Mouse (Mus musculus) left cerebral cortex, adult 2 months (tissue): ENCODE results near the gene Gm49336. TPM values are rescaled to one million over a fixed set of nuclear protein-coding genes. Genes with fewer than 3 reads are reported as not detected.

ENCODE experiments used
- DNase-seq, 2 experiments: peaks; one replicate each; pipeline ENCODE4 v3.0.0; 2021 to 2022; ENCODE audit warnings: low spot score in 2 of 2, mixed read lengths in 1 of 2; ENCODE audit errors: extremely low spot score in 1 of 2
- H3K27ac ChIP-seq: fragments of 200-600 bp; 2 replicates; pipeline ENCODE4 v1.8.1; 2022
- H3K4me3 ChIP-seq: fragments of 200-600 bp; 2 replicates; pipeline ENCODE4 v1.8.1; 2022
- CTCF ChIP-seq: fragments of 200-600 bp; IDR thresholded peaks from 2 replicates; pipeline ENCODE4 v1.8.1; 2022; ENCODE audit warnings: antibody characterized with exemption, mild to moderate bottlenecking, moderate library complexity
- intact Hi-C: fragments of 180-260 bp; cut with DNase I; formaldehyde crosslinking; loops from one replicate; pipeline ENCODE4 v1.15.1; 2025
- total RNA-seq, 2 experiments: library from RNA; stranded (reverse); gene quantifications; 2 replicates each; pipeline ENCODE4 v1.2.3; 2021

Gm49336 gene
- total RNA-seq, 2 experiments from 2014 or later = 75.3 to 76.9 TPM

DNA sequence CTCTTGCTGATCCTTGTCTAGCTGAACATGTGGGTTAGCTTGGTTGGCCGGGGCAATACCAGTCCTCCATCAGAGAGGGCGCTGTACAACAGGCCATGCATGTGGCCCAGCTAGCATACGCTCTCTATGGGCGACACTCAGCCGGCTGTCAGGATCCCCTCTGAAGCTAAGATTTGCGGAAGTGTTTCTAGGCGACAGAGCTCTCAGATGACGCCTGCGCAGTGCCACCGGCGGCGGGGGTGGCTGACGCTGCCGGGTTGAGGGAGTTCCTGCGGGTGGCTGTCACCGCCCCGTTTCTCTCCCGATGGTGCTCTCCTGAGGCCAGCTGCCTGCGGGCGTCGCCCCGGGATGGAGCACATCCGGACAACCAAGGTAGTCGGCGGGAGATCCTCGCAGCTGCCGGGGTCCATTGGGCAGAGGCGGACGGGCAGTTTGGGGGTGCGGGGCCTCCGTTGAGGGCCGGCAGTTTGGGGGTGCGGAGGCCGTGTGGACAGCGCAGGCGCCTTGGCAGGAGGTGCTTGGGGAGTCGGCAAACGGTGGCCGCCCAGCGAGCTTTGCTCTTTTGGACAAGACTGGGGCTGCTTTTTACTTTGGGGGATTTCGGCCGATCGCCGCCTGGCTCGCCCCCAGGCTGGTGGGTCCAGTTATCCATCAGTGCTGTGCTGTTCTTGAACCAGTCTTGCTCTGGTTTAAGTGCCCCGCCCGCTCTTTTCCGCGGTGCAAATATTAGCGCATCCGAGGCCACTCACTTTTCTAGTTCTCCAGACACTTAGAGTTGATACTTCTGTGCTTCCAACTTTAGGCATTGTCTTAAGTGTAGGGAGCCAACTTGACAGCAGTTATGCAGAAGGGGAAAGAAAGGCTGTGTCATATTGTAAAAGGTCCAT lies 13.9 kb upstream of the Gm49336 start, which contains the start of gene Mtmr6:
Mtmr6 (plus strand) TSS at position 239 of the 887 bp plus-strand sequence.
- H3K4me3 ChIP-seq = peak within 1 kb of the TSS; percentile 72
- TF ChIP-seq CTCF = peak; percentile 99
- intact Hi-C loops = loop anchor here (1.0 to 2.0 kb wide), 2 partner anchors 14 to 114 kb away; partner anchors contain the start of genes Gm49336 and Nupl1
- peak; percentile 91 to 93 for DNase-seq
- peak within 1 kb of the TSS; percentile 97 for H3K27ac ChIP-seq

DNA sequence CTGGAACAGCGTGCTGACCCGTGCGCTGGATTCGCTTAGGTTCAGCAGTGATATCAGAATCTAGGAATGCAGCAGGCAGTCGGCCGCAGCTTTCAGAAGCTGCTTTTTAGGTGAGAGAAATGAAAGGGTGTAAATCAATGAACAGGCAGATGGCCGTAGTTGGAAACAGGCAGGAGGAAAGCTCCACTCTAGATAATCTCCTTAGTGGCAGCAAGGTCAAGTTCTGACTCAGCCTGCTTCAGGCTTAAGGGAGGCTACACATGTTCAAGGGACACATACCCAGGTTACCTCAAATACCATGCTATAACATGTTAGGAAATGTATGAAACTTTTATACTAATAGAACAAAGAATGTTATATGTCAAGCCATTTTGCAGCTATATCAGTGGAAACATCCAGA lies 11.0 kb upstream of the Gm49336 start:
- intact Hi-C loops = no loop called here

DNA sequence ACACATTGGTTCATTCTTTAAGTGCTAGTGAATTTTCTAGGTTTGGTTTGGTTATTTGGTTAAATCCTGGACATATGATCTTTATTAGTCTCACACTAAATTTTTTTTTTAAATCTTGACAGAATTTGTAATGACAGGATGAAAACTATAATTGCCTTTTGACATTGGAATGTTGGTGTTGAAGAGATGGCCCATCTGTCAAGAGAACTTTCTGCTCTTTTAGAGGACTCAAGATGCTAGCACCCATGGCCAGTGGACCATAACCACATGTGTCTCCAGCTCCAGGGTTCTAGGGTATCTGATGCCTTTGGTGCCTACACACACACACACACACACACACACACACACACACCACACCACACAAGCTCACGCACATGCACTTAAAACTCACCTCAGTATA lies 6.5 kb upstream of the Gm49336 start:
- H3K27ac ChIP-seq = no peak overlapping the region
- DNase-seq = no peak
- TF ChIP-seq CTCF = no peak
- intact Hi-C loops = no loop called here
- no peak overlapping the region for H3K4me3 ChIP-seq

More for the DNA sequence above, 11.0 kb upstream of the Gm49336 start:
- no peak overlapping the region for H3K4me3 ChIP-seq
- TF ChIP-seq CTCF = no peak
- no peak overlapping the region for H3K27ac ChIP-seq
- DNase-seq = no peak

DNA sequence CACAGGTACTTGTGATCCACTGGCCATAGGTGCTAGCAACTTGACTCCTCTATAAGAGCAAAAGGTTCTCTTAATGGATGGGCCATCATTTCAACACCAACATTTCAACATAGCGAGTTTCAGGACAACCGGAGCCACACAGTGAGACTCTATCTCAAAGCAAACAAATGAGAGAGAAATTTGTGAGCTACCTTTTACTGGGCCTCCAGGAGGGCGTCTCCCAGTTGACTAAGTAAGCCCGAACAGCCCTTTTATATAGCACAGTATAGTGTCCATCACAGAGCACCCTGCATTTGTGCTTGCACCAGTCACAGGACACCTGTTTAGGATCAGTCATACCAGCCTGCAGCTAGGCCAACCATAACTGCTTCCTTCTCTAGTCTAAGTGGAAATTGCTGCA lies 5.8 kb upstream of the Gm49336 start:
- Histone ChIP-seq H3K27ac (no peak overlapping the region), H3K4me3 (no peak overlapping the region)
- DNase-seq = no peak
- no peak for TF ChIP-seq CTCF
- intact Hi-C loops = no loop called here

DNA sequence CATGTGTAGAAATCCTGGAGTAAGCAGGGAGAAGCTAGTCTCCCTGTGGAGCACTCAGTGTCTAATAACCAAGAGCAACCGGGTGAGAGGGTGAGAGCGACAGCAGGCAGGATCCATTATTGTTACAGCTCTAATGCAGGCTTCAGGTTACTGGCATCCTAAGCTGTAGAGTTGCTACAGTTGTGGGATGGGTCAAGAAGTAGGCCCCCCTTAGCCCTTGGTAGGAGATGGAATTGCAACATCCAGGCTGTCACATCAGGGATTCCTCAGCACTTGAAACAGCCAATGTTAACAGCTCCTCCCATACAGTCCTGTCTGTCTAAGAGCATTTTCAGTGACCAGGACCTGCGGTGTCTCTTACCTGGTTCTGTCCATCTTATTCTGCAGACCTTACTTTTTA lies 5.0 kb upstream of the Gm49336 start:
- Histone ChIP-seq H3K27ac (no peak overlapping the region), H3K4me3 (no peak overlapping the region)
- intact Hi-C loops = no loop called here
- no peak for DNase-seq
- no peak for TF ChIP-seq CTCF

DNA sequence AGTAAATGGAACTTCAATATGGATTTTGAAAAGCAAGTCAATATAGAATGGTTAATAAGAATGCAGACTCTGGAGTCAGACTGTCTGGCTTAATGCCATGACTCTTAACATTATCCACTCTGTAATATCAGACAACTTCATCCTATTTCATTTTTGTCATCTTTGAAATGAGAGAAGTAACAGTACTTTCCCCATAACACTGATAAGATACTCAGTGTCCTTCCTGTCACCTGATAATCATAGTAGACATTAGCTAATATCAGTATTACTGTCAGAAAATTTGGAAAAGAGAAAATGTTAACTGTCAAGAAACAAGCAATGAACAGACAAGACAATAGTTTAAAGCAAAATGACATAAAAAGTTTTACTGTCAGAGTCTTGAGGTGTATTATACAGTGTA lies 3.5 kb upstream of the Gm49336 start:
- no peak for DNase-seq
- no peak overlapping the region for H3K4me3 ChIP-seq
- intact Hi-C loops = loop anchor here (5.0 kb wide), 1 partner anchor 438 kb away; no protein-coding TSS in a partner anchor

DNA sequence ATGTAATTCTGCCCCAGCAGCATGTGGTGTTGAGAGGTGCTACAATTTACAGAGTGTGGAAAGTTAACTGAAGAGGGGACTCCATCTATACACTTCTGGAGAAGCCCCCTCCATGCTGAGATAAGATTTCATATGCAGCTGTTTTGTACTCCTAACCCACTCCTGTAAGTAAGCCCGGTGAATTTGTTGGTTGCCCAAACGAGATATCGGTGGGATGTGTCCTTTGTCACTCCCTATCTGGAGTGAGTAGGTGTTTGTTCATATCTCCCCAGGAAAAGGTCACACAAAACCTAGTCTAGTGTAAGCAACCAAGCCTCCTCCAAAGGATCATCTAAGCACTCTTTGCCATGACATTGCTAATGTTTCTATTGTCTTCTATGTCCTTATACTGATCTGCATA lies 2.2 kb upstream of the Gm49336 start:
- Histone ChIP-seq H3K27ac (no peak overlapping the region), H3K4me3 (no peak overlapping the region)
- intact Hi-C loops = loop anchor here (5.0 kb wide), 1 partner anchor 439 kb away; no protein-coding TSS in a partner anchor
- TF ChIP-seq CTCF = no peak
- DNase-seq = no peak

More for the DNA sequence above, 3.5 kb upstream of the Gm49336 start:
- no peak for TF ChIP-seq CTCF
- H3K27ac ChIP-seq = no peak overlapping the region

DNA sequence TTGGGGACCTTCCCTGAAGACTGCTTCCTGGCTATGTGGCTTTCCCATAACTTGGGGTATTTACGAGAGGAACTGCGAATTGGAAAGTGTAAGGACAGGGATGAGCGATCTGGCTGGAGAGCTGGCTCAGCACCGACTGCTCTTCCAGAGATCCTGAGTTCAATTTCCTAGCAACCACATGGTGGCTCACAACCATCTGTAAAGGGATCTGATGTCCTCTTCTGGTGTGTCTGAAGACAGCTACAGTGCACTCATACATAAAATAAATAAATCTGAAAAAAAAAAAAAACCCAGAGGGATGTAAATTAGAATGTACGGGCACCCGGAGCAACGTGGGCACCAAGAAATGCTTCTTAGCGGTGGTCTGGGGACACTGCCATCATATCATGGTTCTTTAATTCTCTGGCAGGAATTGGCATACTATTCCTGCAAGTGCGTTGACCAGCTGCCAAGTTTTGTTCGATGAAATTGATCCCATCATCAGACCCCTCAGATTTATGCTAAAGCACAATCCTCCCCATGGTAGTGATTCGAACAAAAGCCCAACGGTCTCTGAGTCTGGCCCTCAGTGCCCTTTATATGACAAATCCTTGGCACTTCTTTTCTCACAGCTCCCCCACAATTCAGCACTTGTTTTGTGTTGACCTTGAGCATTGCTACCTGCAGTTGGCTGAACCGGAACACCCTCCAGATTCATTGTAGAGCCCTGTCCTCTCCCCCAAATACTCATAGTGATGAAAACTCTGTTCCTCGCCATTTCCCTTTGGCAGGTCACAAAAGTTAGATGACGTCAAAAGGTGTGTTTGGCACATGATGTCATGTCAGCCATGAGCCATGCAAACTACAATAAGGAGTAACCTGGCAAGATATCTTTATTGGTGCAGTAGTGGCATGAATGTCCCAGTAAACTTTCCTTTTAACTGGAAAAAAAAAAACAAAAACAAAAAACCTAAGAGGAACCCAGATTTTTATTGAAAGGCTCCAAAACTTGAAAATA lies 995 bp upstream of the Gm49336 start:
- peak; percentile 15 for TF ChIP-seq CTCF
- intact Hi-C loops = loop anchor here (5.0 kb wide), 1 partner anchor 440 kb away; no protein-coding TSS in a partner anchor
- no peak for DNase-seq
- Histone ChIP-seq H3K27ac (peak overlapping the region; percentile 91), H3K4me3 (peak overlapping the region; percentile 87)

DNA sequence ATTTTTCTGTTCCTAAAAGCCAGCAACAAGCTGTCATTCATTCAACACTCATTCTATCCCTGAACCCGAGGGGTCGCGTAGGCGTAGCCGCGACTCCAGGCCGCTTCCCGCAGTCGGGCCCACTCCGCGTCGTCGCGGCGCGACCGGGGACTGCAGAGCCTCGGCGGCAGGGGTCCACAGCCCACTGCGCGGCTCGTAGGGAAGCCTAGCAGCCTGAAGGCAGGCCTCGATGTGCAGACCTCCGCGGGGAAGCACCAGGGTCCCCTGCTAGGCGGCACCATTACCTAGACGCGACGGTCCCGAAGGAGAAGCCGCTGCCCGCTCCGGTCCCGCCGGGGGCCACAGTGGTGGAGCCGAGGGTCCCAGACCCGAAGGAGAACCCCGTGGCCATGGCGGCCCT lies 428 bp downstream of the Gm49336 start:
- Histone ChIP-seq H3K4me3 (peak overlapping the region; percentile 87), H3K27ac (peak overlapping the region; percentile 94)
- intact Hi-C loops = loop anchor here (1.0 to 5.0 kb wide), 4 partner anchors 14 to 441 kb away; partner anchors contain the start of gene Mtmr6
- no peak; the same call in 1 of the 2 replicates for TF ChIP-seq CTCF
- DNase-seq = no peak

DNA sequence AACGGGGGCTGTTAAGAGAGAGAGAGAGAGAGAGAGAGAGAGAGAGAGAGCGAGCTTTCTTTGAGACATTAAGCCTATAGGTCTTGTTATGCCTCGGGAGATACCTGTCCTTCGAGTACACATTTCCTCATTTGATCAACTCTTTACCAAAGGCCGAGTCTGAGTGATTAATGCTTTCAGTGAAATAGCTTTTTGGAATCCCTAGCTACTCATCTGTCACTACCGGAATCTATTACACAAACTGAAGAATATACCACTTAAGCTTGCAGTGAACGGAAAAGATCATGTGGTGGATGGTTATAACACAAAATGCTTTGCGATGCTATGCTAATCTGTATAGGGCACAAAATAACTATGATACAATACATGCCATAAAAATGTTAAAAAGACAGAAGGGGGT lies 941 bp downstream of the Gm49336 start:
- intact Hi-C loops = loop anchor here (2.0 to 5.0 kb wide), 2 partner anchors 62 to 442 kb away; no protein-coding TSS in a partner anchor
- DNase-seq = no peak
- Histone ChIP-seq H3K4me3 (peak overlapping the region; percentile 87), H3K27ac (no peak overlapping the region)
- no peak for TF ChIP-seq CTCF

DNA sequence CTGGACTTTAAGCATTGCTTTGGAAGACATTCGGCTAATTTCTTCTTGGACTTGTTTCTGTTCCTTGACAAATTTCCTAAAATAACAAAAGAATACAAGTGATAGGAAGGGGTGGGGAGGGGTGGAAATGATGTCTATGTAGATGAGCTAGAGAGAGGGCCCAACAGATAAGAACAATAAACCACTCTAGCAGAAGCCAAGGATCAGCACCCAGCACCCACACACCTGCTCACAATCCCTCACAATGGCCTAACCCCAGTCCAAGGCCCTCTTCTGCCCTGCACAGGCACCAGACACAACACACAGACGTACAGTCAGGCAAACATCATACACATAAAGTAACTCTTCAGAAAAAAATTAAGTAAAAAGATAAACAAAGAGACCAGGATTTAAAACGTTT lies 12.8 kb downstream of the Gm49336 start:
- TF ChIP-seq CTCF = no peak
- intact Hi-C loops = no loop called here
- Histone ChIP-seq H3K4me3 (no peak overlapping the region), H3K27ac (no peak overlapping the region)
- no peak for DNase-seq
